Mouse (Mus musculus) forebrain, embryonic 11.5 days (tissue): ENCODE measurements around the gene Mgat5b. TPM values are rescaled to one million over a fixed set of nuclear protein-coding genes. Genes with fewer than 3 reads are reported as not detected.

Experiments used
- ATAC-seq: fragments of 200-750 bp; cut with Nextera tagmentation; replicated peaks from 2 replicates; pipeline ENCODE4 v1.8.0; 2017; ENCODE audit warnings: moderate TSS enrichment; ENCODE audit not compliant: low FRiP score
- DNase-seq: peaks from one replicate; pipeline ENCODE4 v3.0.0-alpha.2; 2017; ENCODE audit warnings: low spot score
- H3K27ac ChIP-seq: fragments of 300-500 bp; sonication (generic); 2 replicates; pipeline ENCODE4 v1.5.1; 2014; ENCODE audit warnings: low read depth, low read length
- H3K27me3 ChIP-seq: fragments of 300-500 bp; sonication (generic); 2 replicates; pipeline ENCODE4 v1.6.1; 2014; ENCODE audit warnings: mild to moderate bottlenecking, low read length, mixed read lengths; ENCODE audit not compliant: control insufficient read depth, insufficient read depth
- H3K36me3 ChIP-seq: fragments of 300-500 bp; sonication (generic); 2 replicates; pipeline ENCODE4 v1.6.1; 2014; ENCODE audit warnings: mild to moderate bottlenecking, low read length, moderate library complexity, mixed read lengths; ENCODE audit not compliant: control insufficient read depth, insufficient read depth
- H3K4me1 ChIP-seq: fragments of 300-500 bp; sonication (generic); replicated peaks from 2 replicates; pipeline ENCODE4 v1.6.1; 2014; ENCODE audit warnings: low read length, mixed read lengths; ENCODE audit not compliant: control insufficient read depth, insufficient read depth
- H3K4me2 ChIP-seq: fragments of 300-500 bp; sonication (generic); 2 replicates; pipeline ENCODE4 v1.6.1; 2014; ENCODE audit warnings: low read depth, mild to moderate bottlenecking, low read length, moderate library complexity, mixed read lengths; ENCODE audit not compliant: severe bottlenecking
- H3K4me3 ChIP-seq: fragments of 300-500 bp; sonication (generic); 2 replicates; pipeline ENCODE4 v1.5.1; 2014; ENCODE audit warnings: low read depth, low read length
- H3K9ac ChIP-seq: fragments of 300-500 bp; sonication (generic); 2 replicates; pipeline ENCODE4 v1.6.1; 2014; ENCODE audit warnings: low read length
- H3K9me3 ChIP-seq: fragments of 300-500 bp; sonication (generic); 2 replicates; pipeline ENCODE4 v1.6.1; 2016; ENCODE audit warnings: low read length, mixed read lengths; ENCODE audit not compliant: control insufficient read depth
- WGBS: fragments of 180-500 bp; shearing (Covaris S2); extraction: QIAGEN DNeasy Blood & Tissue Kit; methylation state at CpG from one replicate; pipeline ENCODE4 v1.1.7; 2014; 5-methylcytosine and 5-hydroxymethylcytosine counted together
- polyA plus RNA-seq: library from polyadenylated mRNA; unstranded; fragments of >200 nt; fragmentation: Nextera tagmentation; extraction: Ambion mirVana; gene quantifications from 2 replicates; pipeline ENCODE4 v1.2.1, GENCODE M21; 2014

The Mgat5b gene
- polyA plus RNA-seq, 1 experiment from 2014 or later = 9.3 TPM

DNA sequence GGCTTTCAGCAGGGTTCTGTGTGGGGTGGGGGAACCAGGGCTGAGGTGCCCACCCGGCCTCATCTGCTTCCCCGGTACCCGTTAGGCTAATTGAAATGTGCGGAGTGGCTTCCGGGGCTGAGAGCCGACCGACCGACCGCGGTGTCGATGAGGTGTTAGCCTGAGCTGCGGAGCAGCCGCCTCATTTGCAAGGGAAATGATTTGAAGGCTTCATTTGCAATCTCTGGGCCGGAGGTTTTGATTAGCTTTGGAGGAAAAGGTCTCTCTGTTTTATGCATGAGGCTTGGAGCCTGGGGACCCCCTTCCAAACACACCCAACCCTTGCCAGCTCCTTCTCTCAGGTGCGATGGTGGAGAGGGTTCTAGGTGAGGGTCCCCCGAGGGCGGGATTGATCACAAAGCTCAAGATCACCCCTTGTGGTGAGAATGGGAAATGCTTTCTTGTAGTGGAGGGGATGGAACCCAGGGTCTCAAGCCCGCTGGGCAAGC is 75.5 kb downstream of the Mgat5b start:
- H3K9ac ChIP-seq = peak overlapping the region; percentile 39; the same call in 1 of the 2 replicates
- peak overlapping the region; percentile 37; the same call in 1 of the 2 replicates for H3K27ac ChIP-seq
- H3K27me3 ChIP-seq = peaks cover 5% of the 10 kb centered on the region
- DNase-seq (peak; percentile 69), ATAC-seq (no peak)
- WGBS = 2% methylated on average over 18 of the region's 18 CpGs
- H3K4me2 ChIP-seq = peak overlapping the region; percentile 42
- 0 out of 2 replicates have a peak overlapping the region, but pooled peaks have one; percentile 8 for H3K4me3 ChIP-seq
- H3K36me3 ChIP-seq = no peaks in the 10 kb centered on the region
- 0 out of 2 replicates have a peak, but pooled peaks cover 2% of the 10 kb centered on the region for H3K4me1 ChIP-seq
- H3K9me3 ChIP-seq = no peaks in the 10 kb centered on the region

DNA sequence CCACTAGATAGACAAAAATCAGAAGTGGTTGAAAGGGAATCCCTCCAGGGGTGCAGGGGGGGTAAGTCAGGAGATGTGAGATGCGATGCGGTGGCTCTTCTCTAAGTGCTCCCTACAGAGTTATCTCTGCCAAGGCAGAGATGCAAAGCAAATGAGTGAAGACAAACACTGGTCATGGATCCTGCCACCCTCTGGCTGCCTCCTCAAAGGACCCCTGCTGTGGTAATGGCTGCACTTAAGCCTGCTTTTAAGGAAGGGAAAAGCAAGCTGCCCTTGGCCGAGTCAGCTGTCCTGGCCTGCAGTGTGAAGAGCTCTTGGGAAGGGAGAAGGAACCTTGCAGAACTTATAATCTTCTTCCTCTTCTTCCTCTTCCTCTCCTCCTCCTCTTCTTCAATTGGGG is 78.3 kb downstream of the Mgat5b start:
- 30% methylated on average over 3 of the region's 3 CpGs for WGBS

DNA sequence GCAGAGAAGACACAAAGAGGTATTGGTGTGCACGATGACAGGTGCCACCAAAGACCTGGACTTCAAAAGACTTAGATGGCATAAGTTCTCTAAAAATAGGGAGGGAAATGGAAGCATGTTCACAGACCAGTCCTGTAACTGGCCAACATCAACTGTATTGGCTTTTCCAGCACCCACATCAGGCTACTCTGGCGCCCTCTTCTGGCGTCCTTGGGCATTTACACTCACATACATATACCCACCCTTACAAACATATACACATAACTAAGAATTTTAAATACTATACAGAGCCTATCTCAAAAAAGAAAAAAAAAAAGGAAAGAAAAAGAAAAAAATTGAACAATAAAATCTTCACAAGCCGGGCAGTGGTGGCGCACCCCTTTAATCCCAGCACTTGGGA is 80.3 kb downstream of the Mgat5b start:
- Histone ChIP-seq H3K27ac (no peak overlapping the region), H3K27me3 (no peaks in the 10 kb centered on the region), H3K4me1 (peaks cover 8% of the 10 kb centered on the region), H3K9ac (no peak overlapping the region), H3K4me2 (no peak overlapping the region), H3K9me3 (no peaks in the 10 kb centered on the region), H3K36me3 (no peaks in the 10 kb centered on the region), H3K4me3 (no peak overlapping the region)
- no peak for ATAC-seq
- 96% methylated on average over 5 of the region's 5 CpGs for WGBS
- DNase-seq = no peak

More for the DNA sequence above, 78.3 kb downstream of the Mgat5b start:
- H3K4me3 ChIP-seq = no peak overlapping the region
- H3K36me3 ChIP-seq = no peaks in the 10 kb centered on the region
- H3K27ac ChIP-seq = no peak overlapping the region
- DNase-seq = no peak
- no peak for ATAC-seq
- no peak overlapping the region for H3K9ac ChIP-seq
- peaks cover 5% of the 10 kb centered on the region for H3K27me3 ChIP-seq
- H3K9me3 ChIP-seq = no peaks in the 10 kb centered on the region
- 0 out of 2 replicates have a peak, but pooled peaks cover 5% of the 10 kb centered on the region for H3K4me1 ChIP-seq
- no peak overlapping the region for H3K4me2 ChIP-seq

DNA sequence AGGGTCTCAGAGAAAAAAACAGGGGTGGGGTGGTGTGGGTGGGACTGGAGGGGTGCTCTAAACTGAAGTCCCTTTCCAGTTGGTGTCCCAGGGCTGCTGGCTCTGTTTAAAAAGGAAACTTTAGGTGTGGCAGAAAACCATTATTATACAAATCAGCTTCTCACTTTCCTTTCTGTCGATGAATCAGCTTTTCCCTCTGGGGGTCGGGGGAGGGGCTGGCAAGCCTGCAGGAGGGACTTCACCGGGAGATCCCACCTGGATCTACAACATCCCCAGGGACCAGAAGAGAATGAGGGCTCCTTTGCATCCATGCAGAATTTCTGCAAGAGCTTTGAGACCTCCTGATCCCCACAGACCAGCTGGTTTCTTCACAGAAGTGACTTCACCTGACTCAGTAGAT is 81.6 kb downstream of the Mgat5b start:
- Histone ChIP-seq H3K4me3 (no peak overlapping the region), H3K9me3 (no peaks in the 10 kb centered on the region), H3K9ac (no peak overlapping the region), H3K27ac (no peak overlapping the region), H3K27me3 (no peaks in the 10 kb centered on the region; the same call in 1 of the 2 replicates), H3K36me3 (no peaks in the 10 kb centered on the region), H3K4me2 (no peak overlapping the region), H3K4me1 (peaks cover 8% of the 10 kb centered on the region)
- no peak for ATAC-seq
- WGBS = 0% methylated on average over 3 of the region's 3 CpGs
- no peak for DNase-seq

DNA sequence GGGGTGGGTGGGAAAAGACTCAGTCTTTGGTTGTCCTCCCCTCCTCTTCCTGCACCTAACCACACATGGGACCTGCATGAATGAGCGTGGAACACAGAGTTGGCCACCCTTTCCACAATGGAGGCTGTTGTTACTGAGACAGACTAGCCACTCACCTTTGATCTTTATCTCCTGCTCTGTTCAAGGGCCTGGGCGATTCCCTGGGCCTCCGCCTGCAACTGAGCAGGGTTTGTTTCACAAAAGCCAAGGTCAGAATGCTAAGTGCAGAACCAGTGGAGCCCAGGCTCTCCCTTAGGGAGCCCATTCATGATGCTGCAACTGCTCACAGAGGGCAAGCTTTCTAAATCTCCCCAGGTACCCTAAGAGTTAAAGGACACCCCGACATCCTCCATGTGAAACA is 83.1 kb downstream of the Mgat5b start:
- Histone ChIP-seq H3K27ac (no peak overlapping the region), H3K4me2 (no peak overlapping the region), H3K27me3 (peaks cover 2% of the 10 kb centered on the region; the same call in 1 of the 2 replicates), H3K9ac (no peak overlapping the region), H3K4me1 (peaks cover 8% of the 10 kb centered on the region), H3K36me3 (no peaks in the 10 kb centered on the region), H3K4me3 (no peak overlapping the region), H3K9me3 (no peaks in the 10 kb centered on the region)
- WGBS = 35% methylated on average over 4 of the region's 4 CpGs
- no peak for DNase-seq
- ATAC-seq = no peak

DNA sequence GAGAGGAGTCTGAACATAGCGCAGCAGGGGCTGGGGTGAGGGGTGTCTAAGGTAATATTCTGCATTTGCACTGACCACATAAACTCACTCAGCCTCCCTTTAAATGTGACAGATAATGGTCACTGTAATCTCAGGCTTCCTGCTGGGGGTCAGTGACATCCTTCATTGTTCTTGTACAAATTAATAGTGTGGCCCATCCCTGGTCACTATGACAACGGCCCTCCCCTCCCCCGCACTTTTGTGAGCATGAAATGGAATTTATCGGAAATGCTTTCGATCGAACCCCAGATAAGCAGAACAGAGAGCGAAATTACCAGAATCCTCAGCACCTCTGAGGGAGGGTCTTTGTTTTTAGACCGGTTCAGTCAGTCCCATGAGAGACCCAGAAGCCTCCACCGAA is 84.8 kb downstream of the Mgat5b start:
- H3K4me2 ChIP-seq = peak overlapping the region; percentile 20; the same call in 1 of the 2 replicates
- ATAC-seq (no peak), DNase-seq (no peak)
- H3K36me3 ChIP-seq = no peaks in the 10 kb centered on the region
- WGBS = 23% methylated on average over 9 of the region's 9 CpGs
- no peak overlapping the region for H3K27ac ChIP-seq
- no peak overlapping the region for H3K4me3 ChIP-seq
- H3K9ac ChIP-seq = no peak overlapping the region
- no peaks in the 10 kb centered on the region for H3K9me3 ChIP-seq
- peaks cover 8% of the 10 kb centered on the region for H3K4me1 ChIP-seq
- peaks cover 2% of the 10 kb centered on the region; the same call in 1 of the 2 replicates for H3K27me3 ChIP-seq

DNA sequence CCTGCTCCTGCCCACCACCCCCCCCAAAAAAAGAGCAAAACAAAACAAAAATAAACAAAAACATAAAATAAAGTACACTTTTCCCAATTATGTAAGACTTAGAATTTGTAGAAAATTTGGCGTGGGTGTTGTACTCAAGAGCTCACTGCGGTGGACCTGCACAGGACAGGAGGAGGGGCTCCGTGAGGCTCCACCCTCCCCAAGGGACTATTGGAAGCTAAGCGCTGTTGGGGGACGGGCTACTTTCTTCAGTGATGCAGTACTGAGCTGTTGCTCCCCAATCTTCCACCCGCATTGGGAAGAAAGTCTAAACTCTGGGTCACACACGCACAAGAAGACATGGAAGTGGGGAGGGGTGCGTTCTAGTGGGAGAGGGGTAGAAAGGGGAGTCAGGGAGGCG is 85.6 kb downstream of the Mgat5b start:
- Histone ChIP-seq H3K4me2 (no peak overlapping the region; the same call in 1 of the 2 replicates), H3K27ac (no peak overlapping the region)
- whole genome bisulfite sequencing = 12% methylated on average over 9 of the region's 9 CpGs

DNA sequence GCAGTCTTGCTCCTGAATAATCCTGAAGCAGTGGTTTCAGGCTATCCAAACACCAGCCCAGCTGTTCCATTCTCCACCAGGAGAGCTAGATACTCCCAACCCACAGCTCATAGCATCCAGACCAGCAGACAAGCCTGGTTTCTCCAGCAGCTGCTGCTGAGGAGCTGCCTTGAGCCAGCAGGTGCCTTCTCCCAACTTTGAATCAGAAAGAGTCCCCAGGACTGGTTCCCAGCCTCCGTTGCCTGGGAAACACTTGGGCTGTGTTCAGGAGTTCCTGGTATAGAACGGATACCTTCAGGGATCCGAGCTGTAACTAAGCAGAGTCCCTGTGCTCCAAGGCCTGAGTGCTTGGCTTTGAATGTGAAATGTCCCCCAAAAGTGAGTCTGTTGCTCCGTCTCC is 98.8 kb downstream of the Mgat5b start:
- H3K4me2 ChIP-seq = no peak overlapping the region
- no peaks in the 10 kb centered on the region for H3K27me3 ChIP-seq
- H3K36me3 ChIP-seq = no peaks in the 10 kb centered on the region
- no peak overlapping the region for H3K4me3 ChIP-seq
- no peak for ATAC-seq
- H3K4me1 ChIP-seq = no peaks in the 10 kb centered on the region
- peak; percentile 42 for DNase-seq
- H3K9ac ChIP-seq = no peak overlapping the region
- WGBS = 45% methylated on average over 4 of the region's 4 CpGs
- H3K9me3 ChIP-seq = no peaks in the 10 kb centered on the region
- no peak overlapping the region for H3K27ac ChIP-seq

More for the DNA sequence above, 85.6 kb downstream of the Mgat5b start:
- Histone ChIP-seq H3K4me1 (peaks cover 8% of the 10 kb centered on the region), H3K36me3 (no peaks in the 10 kb centered on the region), H3K27me3 (peaks cover 2% of the 10 kb centered on the region; the same call in 1 of the 2 replicates), H3K9ac (no peak overlapping the region), H3K9me3 (no peaks in the 10 kb centered on the region), H3K4me3 (no peak overlapping the region)
- DNase-seq (peak; percentile 66), ATAC-seq (peak; percentile 66; the same call in 1 of the 2 replicates)

DNA sequence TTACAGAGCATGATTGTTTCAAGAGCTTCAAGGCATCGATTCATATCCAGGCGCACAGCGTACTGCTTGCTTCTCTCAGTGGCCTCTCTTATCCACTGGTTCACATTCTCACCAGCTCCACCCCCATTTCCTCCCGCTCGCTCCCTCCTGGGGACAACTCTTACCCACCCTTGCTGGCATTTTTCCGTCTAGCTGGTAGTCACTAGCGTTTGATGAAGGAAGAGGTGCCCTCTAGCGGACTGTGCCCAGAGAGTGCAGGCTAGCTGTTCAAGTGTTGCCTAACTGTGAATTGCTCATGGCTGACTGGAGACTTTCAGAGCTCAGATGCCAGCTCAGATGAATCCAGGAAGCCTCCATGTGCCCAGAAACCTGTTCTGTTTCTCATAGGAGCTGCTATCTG is 99.7 kb downstream of the Mgat5b start:
- Histone ChIP-seq H3K4me3 (no peak overlapping the region), H3K4me1 (no peaks in the 10 kb centered on the region), H3K4me2 (0 out of 2 replicates have a peak overlapping the region, but pooled peaks have one; percentile 5), H3K27ac (no peak overlapping the region), H3K27me3 (no peaks in the 10 kb centered on the region), H3K36me3 (no peaks in the 10 kb centered on the region), H3K9ac (no peak overlapping the region), H3K9me3 (peaks cover under 1% of the 10 kb centered on the region; the same call in 1 of the 2 replicates)
- peak; percentile 87 for DNase-seq
- 11% methylated on average over 8 of the region's 8 CpGs for WGBS
- peak; percentile 70 for ATAC-seq
